Mouse (Mus musculus): ENCODE measurements around the gene Gm8890.
"Not testable (repeated sequence)": the region's sequence is repeated elsewhere in the genome, so short reads cannot be mapped to it uniquely, and the experiment has no call there.

The Gm8890 gene

DNA sequence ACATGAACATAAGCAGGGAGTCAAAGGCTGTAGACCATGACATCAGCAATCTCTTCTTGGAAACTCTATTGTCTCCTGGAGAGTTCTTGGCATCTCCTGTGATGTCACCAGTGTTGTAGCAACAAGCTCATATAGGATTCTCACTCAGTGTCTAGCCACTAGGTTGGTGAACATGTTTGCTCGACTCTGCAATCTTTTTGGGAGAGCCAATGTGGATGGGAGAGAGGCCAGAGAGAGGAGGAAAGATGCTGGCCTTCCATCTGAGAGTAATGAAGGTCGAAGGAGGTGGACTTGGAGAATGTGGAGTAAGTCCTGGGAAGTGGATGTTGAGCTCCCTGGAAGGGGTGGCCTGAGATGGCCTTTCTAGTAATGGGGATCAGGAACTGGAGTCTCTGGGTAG, at the start of gene Gm8890:
Gene Gm8890, plus strand, starts transcription at position 301 of the 400 bp plus-strand sequence.
- DNase-seq (ENCODE audit: low read depth, low spot score) = not testable (repeated sequence)

DNA sequence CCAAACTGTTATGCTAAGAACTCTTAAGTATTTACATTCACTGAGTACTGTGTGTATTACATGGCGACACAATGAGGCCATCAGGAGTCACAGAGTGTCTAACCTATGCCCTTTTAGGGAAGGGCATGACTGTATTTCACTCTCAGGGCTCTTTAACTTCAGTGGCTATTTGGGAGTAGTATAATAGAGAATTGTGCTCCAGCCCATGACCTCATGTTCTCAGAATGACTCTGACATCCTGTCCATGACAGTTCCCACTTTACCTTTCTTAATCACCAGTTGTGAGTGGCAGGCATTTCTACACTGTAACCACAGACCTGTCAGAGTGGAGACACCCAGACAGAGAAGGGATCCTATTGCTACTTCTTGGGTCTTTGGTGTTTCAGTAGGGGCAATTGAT, 388 bp downstream of the Gm8890 start:
- not testable (repeated sequence) for DNase-seq (ENCODE audit: low read depth, low spot score)
